Mouse (Mus musculus) left cerebral cortex, postnatal 36 days (tissue): Measurements from ENCODE around the gene A730049H05Rik. TPM values are rescaled to one million over a fixed set of nuclear protein-coding genes. Genes with fewer than 3 reads are reported as not detected.

ENCODE experiments used
- DNase-seq, 2 experiments: peaks; one replicate each; pipeline ENCODE4 v3.0.0; 2021 to 2022; ENCODE audit warnings: low spot score in 2 of 2, mixed read lengths in 1 of 2
- intact Hi-C: fragments of 180-260 bp; cut with DNase I; formaldehyde crosslinking; loops from one replicate; pipeline ENCODE4 v1.15.1; 2025
- total RNA-seq, 2 experiments: library from RNA; stranded (reverse); gene quantifications; 2 replicates each; pipeline ENCODE4 v1.2.3; 2021

Gene A730049H05Rik
- total RNA-seq, 2 experiments from 2014 or later = not detected

GRCm38 (mm10) chr6:92875340-92875739 lies 59.1 kb downstream of the A730049H05Rik start:
- intact Hi-C loops = no loop called here
- DNase-seq = no peak

GRCm38 (mm10) chr6:92876121-92876520 lies 59.8 kb downstream of the A730049H05Rik start:
- DNase-seq = no peak
- intact Hi-C loops = no loop called here

- intact Hi-C loops = no loop called here
- no peak for DNase-seq
Observed at GRCm38 (mm10) chr6:92877236-92877635, 61.0 kb downstream of the A730049H05Rik start.

- DNase-seq = no peak
- intact Hi-C loops = no loop called here
Observed at GRCm38 (mm10) chr6:92878771-92879170, 62.5 kb downstream of the A730049H05Rik start.

- intact Hi-C loops = no loop called here
Observed at GRCm38 (mm10) chr6:92879700-92880265, 63.5 kb downstream of the A730049H05Rik start.

GRCm38 (mm10) chr6:92882446-92882845 lies 66.2 kb downstream of the A730049H05Rik start:
- DNase-seq = no peak
- intact Hi-C loops = no loop called here

More at GRCm38 (mm10) chr6:92879700-92880265, 63.5 kb downstream of the A730049H05Rik start:
- no peak for DNase-seq

- intact Hi-C loops = no loop called here
Observed at GRCm38 (mm10) chr6:92883131-92883900, 67.0 kb downstream of the A730049H05Rik start.

GRCm38 (mm10) chr6:92891535-92891934 lies 75.3 kb downstream of the A730049H05Rik start:
- no peak for DNase-seq
- intact Hi-C loops = no loop called here

More at GRCm38 (mm10) chr6:92883131-92883900, 67.0 kb downstream of the A730049H05Rik start:
- DNase-seq = no peak

Other genes starting within 250 kb of the A730049H05Rik start
- gene Prickle2, start 110.3 kb upstream of the A730049H05Rik start, total RNA-seq = 100 to 1,000 TPM; 164 to 189 TPM
- not detected for gene Gm15737, start 52.9 kb downstream of the A730049H05Rik start, total RNA-seq
- 1 to 10 TPM; 2.0 to 3.5 TPM for gene Adamts9, start 127.0 kb downstream of the A730049H05Rik start, total RNA-seq